Mouse (Mus musculus) MEL (cell line): ENCODE measurements at regions not wholly inside any gene's neighbourhood (a gene's known extent, or its start where the extent isn't known, plus 50 kb on each side); places are given as distances from the start of the nearest gene placed in this dataset.

Experiments
- CHD2 ChIP-seq: IDR thresholded peaks from 2 replicates; pipeline ENCODE4 v1.6.1; 2011; ENCODE audit warnings: low read length, improper control_type of control experiment
- CTCF ChIP-seq, 3 experiments: IDR thresholded peaks in 2 of 3; conservative IDR thresholded peaks in 1 of 3; 2 replicates each; pipeline ENCODE4 v1.5.1; 2011 to 2012; ENCODE audit warnings: low read length in 3 of 3, low read depth in 2 of 3, mild to moderate bottlenecking in 2 of 3, improper control_type of control experiment in 1 of 3, inconsistent platforms in 1 of 3, mixed read lengths in 1 of 3, moderate library complexity in 1 of 3; ENCODE audit not compliant: control insufficient read depth in 1 of 3, insufficient read depth in 1 of 3, poor library complexity in 1 of 3, severe bottlenecking in 1 of 3
- E2F4 ChIP-seq: IDR thresholded peaks from 2 replicates; pipeline ENCODE4 v1.6.1; 2011; ENCODE audit warnings: low read depth, low read length, improper control_type of control experiment, borderline replicate concordance
- ELF1 ChIP-seq: IDR thresholded peaks from 2 replicates; pipeline ENCODE4 v1.6.1; 2014; ENCODE audit warnings: low read depth, mild to moderate bottlenecking, inconsistent platforms, low read length, improper control_type of control experiment, moderate library complexity
- EP300 ChIP-seq, 2 experiments: IDR thresholded peaks; 2 replicates each; pipeline ENCODE4 v1.6.1; 2011; ENCODE audit warnings: improper control_type of control experiment in 2 of 2, low read length in 2 of 2, low read depth in 1 of 2, mild to moderate bottlenecking in 1 of 2
- MAX ChIP-seq: IDR thresholded peaks from 2 replicates; pipeline ENCODE4 v1.6.1; 2011; ENCODE audit warnings: low read length, improper control_type of control experiment
- MEF2A ChIP-seq: IDR thresholded peaks from 2 replicates; pipeline ENCODE4 v1.6.1; 2014; ENCODE audit warnings: low read depth, mild to moderate bottlenecking, inconsistent platforms, low read length, improper control_type of control experiment; ENCODE audit not compliant: poor library complexity, insufficient replicate concordance, severe bottlenecking; ENCODE audit errors: extremely low read depth
- POLR2A ChIP-seq, 2 experiments: IDR thresholded peaks; 2 replicates each; pipeline ENCODE4 v1.6.1; 2011 to 2012; ENCODE audit warnings: low read length in 2 of 2, mild to moderate bottlenecking in 2 of 2, control low read depth in 1 of 2, improper control_type of control experiment in 1 of 2, low read depth in 1 of 2, moderate library complexity in 1 of 2; ENCODE audit not compliant: control insufficient read depth in 1 of 2, insufficient read depth in 1 of 2, poor library complexity in 1 of 2
- TCF12 ChIP-seq: IDR thresholded peaks from 2 replicates; pipeline ENCODE4 v1.6.1; 2014; ENCODE audit warnings: low read depth, mild to moderate bottlenecking, inconsistent platforms, low read length, improper control_type of control experiment, moderate library complexity
- UBTF ChIP-seq: IDR thresholded peaks from 2 replicates; pipeline ENCODE4 v1.6.1; 2012; ENCODE audit warnings: low read depth, mild to moderate bottlenecking, inconsistent platforms, low read length, improper control_type of control experiment, moderate library complexity, borderline replicate concordance; ENCODE audit not compliant: insufficient read depth
- ZKSCAN1 ChIP-seq: IDR thresholded peaks from 2 replicates; pipeline ENCODE4 v1.6.1; 2012; ENCODE audit warnings: low read depth, mild to moderate bottlenecking, inconsistent platforms, low read length, improper control_type of control experiment, moderate library complexity

DNA sequence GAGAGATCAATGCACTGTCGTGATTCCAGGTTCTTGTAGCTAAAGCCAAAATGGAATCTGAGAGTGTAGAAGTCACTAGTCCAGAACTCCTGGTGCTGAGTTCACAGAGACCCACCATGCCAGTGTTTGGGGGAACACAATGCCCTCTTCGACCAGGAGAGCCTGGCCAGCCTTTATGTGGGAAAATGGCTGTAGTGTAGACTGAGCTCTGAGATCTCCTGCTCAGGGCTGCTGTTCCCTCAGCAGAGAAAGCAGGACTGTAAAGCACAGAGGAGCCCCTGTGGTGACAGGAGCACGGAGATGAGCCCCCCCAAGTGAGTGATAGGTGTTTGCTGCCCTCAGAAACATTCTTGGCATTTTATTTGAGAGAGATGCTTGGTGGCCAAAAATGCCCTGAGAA is 129.2 kb upstream of the Tut7 start:
- no peak for TF ChIP-seq CTCF (IDR thresholded peaks at IDR 0.05 in 2 of 3, conservative IDR thresholded peaks at IDR 0.05 in 1 of 3; ENCODE audit: control insufficient read depth in 1 of 3, insufficient read depth in 1 of 3, low read depth in 2 of 3, low read length in 3 of 3, poor library complexity in 1 of 3, severe bottlenecking in 1 of 3)
- TF ChIP-seq TCF12 = no peak
- TF ChIP-seq EP300 (IDR thresholded peaks at IDR 0.05; ENCODE audit: low read depth in 1 of 2, low read length in 2 of 2) = no peak
- no peak for TF ChIP-seq POLR2A (IDR thresholded peaks at IDR 0.05; ENCODE audit: control insufficient read depth in 1 of 2, insufficient read depth in 1 of 2, low read depth in 1 of 2, low read length in 2 of 2, poor library complexity in 1 of 2)
- no peak for TF ChIP-seq MEF2A
- no peak for TF ChIP-seq MAX
- no peak for TF ChIP-seq ELF1
- no peak for TF ChIP-seq ZKSCAN1
- TF ChIP-seq UBTF = no peak
- no peak for TF ChIP-seq CHD2
- no peak for TF ChIP-seq E2F4
